Mouse (Mus musculus): ENCODE results near the gene Gja8.

DNA sequence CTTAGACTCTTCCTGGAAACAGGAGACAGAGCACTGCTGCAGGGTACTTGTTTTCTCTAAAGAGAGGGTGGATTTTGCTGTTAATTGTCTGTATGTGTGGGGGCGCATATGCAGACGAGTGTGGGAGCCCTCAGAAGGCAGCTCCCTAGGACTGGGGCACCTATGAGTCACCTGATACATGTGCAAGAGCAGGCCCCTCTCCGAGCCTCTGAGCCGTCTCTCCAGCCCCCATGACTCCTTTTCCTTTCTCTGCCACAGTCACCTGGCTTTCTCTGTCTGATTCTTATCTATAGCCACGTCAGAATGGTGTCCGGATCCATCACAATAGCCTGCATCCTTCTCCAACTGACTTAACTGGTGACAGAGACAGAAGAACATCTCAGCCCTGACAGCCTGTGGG, 44.3 kb downstream of the Gja8 start:
- TF ChIP-seq CTCF (IDR thresholded peaks at IDR 0.05): no peak
- no peak for TF ChIP-seq POLR2A (IDR thresholded peaks at IDR 0.05; ENCODE audit: insufficient read depth, low read depth, low read length)
- no peak for TF ChIP-seq EP300 (IDR thresholded peaks at IDR 0.05; ENCODE audit: insufficient read depth, low read depth, low read length)
